Mouse (Mus musculus): ENCODE measurements around the gene Bag1.

Bag1 gene

DNA sequence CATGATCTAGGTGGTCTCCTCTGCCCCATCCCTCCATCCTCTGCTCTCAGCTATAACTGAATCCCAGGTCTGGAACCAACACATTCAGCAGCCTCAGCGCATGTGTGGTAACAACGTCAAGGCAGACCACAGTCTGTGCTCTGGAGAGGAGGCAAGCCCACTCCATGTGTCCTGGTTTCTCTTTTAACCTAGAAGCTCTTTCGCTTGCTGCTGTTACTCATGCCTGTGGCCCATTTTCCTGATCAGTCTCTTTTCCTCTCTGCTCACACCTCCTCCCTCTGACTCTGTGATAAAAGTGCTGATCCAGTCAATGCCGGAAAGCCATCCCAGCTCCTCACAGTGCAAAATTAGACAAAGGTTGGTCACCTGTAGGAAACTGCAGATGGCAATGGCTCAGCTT lies 58.1 kb downstream of the Bag1 start:
- no peak for DNase-seq (ENCODE audit: extremely low spot score, low read depth, low spot score)

DNA sequence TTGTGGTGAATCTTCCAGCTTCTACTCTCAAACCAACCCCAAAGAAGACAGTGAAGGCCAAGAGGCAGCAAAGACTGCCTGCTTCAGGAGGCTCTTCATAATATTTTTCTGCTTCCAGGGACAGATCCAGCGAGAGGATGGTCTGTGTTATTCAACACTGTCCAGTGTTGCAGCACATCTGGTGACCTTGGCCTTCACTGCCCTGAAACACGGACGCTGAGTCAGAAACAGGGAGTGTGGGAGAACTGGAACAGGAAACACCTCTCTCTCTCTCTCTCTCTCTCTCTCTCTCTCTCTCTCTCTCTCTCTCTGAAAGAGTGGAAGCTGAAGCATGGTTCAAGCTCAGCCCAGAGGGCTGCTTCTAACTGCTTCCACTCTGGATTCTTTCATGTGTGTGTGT lies 58.8 kb downstream of the Bag1 start:
- DNase-seq (ENCODE audit: extremely low spot score, low read depth, low spot score), result no peak

DNA sequence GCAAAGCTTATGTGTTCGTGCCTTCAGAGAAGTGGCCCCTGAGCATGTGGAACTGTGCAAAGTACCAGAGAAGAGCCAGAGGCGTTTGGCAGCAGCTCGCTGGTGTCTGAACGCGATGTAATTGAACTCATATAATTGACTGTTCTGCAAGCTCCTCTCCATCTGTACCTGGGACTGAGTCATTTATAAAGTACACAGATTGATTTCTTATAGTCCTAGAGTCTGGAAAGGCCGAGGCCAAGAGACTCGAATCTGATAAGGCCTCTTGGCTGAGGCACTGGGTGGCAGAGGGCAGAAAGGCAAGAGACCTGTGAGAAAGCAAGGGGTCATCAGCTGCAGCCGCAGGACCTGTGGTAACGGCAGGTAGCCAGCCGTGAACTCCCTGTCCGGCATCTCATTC lies 59.3 kb downstream of the Bag1 start:
- no peak for DNase-seq (ENCODE audit: extremely low spot score, low read depth, low spot score)

All from hindlimb bud, embryonic 11.5 days (tissue).